Mouse (Mus musculus) stomach, embryonic 14.5 days (tissue): Measurements from ENCODE around the gene Maml2. TPM values are rescaled to one million over a fixed set of nuclear protein-coding genes. Genes with fewer than 3 reads are reported as not detected.

ENCODE experiments used
- ATAC-seq: fragments of 200-750 bp; cut with Nextera tagmentation; 2 replicates; pipeline ENCODE4 v1.8.0; 2017; ENCODE audit warnings: low read depth, moderate TSS enrichment; ENCODE audit not compliant: insufficient number of reproducible peaks, insufficient read depth, low FRiP score
- H3K27ac ChIP-seq: fragments of 300-500 bp; sonication (generic); 2 replicates; pipeline ENCODE4 v1.5.1; 2014; ENCODE audit warnings: mild to moderate bottlenecking, low read length, moderate library complexity, mixed read lengths
- H3K27me3 ChIP-seq: fragments of 300-500 bp; sonication (generic); 2 replicates; pipeline ENCODE4 v1.6.1; 2014; ENCODE audit warnings: low read length, control low read depth, mixed read lengths; ENCODE audit not compliant: control insufficient read depth, insufficient read depth
- H3K36me3 ChIP-seq: fragments of 300-500 bp; sonication (generic); 2 replicates; pipeline ENCODE4 v1.6.1; 2014; ENCODE audit warnings: mild to moderate bottlenecking, control low read depth, low read length, moderate library complexity, mixed read lengths; ENCODE audit not compliant: control insufficient read depth, insufficient read depth
- H3K4me1 ChIP-seq: fragments of 300-500 bp; sonication (generic); 2 replicates; pipeline ENCODE4 v1.6.1; 2014; ENCODE audit warnings: low read length, control low read depth, mixed read lengths; ENCODE audit not compliant: control insufficient read depth, insufficient read depth
- H3K4me2 ChIP-seq: fragments of 300-500 bp; sonication (generic); replicated peaks from 2 replicates; pipeline ENCODE4 v1.6.1; 2014; ENCODE audit warnings: low read depth, low read length, control low read depth
- H3K4me3 ChIP-seq: fragments of 300-500 bp; sonication (generic); 2 replicates; pipeline ENCODE4 v1.5.1; 2014; ENCODE audit warnings: low read depth, low read length, control low read depth
- H3K9ac ChIP-seq: fragments of 300-500 bp; sonication (generic); replicated peaks from 2 replicates; pipeline ENCODE4 v1.6.1; 2014; ENCODE audit warnings: low read depth, mild to moderate bottlenecking, control low read depth, low read length, moderate library complexity, mixed read lengths
- H3K9me3 ChIP-seq: fragments of 300-500 bp; sonication (generic); 2 replicates; pipeline ENCODE4 v1.6.1; 2016; ENCODE audit warnings: low read depth, low read length, control low read depth; ENCODE audit not compliant: control insufficient read depth
- WGBS: fragments of 180-500 bp; shearing (Covaris S2); extraction: QIAGEN DNeasy Blood & Tissue Kit; methylation state at CpG from one replicate; pipeline ENCODE4 v1.1.7; 2014; 5-methylcytosine and 5-hydroxymethylcytosine counted together
- polyA plus RNA-seq: library from polyadenylated mRNA; unstranded; fragments of >200 nt; fragmentation: Nextera tagmentation; extraction: Ambion mirVana; gene quantifications from 2 replicates; pipeline ENCODE4 v1.2.1, GENCODE M21; 2014

Gene Maml2
- polyA plus RNA-seq, 1 experiment from 2014 or later: 12.7 TPM

GRCm38 (mm10) chr9:13572847-13573246 lies 275.1 kb downstream of the Maml2 start:
- no peak overlapping the region for H3K27ac ChIP-seq
- WGBS: 94% methylated on average over 3 of the region's 3 CpGs
- no peak overlapping the region for H3K9ac ChIP-seq
- H3K4me1 ChIP-seq: no peaks in the 10 kb centered on the region
- no peak for ATAC-seq
- H3K4me2 ChIP-seq: no peak overlapping the region
- H3K27me3 ChIP-seq: no peaks in the 10 kb centered on the region
- no peaks in the 10 kb centered on the region for H3K36me3 ChIP-seq
- no peak overlapping the region for H3K4me3 ChIP-seq
- no peaks in the 10 kb centered on the region for H3K9me3 ChIP-seq

GRCm38 (mm10) chr9:13574059-13574458 lies 276.3 kb downstream of the Maml2 start:
- no peak overlapping the region for H3K27ac ChIP-seq
- H3K4me2 ChIP-seq: no peak overlapping the region
- H3K27me3 ChIP-seq: no peaks in the 10 kb centered on the region
- ATAC-seq: no peak
- no peaks in the 10 kb centered on the region for H3K4me1 ChIP-seq
- H3K9me3 ChIP-seq: no peaks in the 10 kb centered on the region
- WGBS: 68% methylated on average over 5 of the region's 5 CpGs
- no peak overlapping the region for H3K9ac ChIP-seq
- no peaks in the 10 kb centered on the region for H3K36me3 ChIP-seq
- no peak overlapping the region for H3K4me3 ChIP-seq

DNA sequence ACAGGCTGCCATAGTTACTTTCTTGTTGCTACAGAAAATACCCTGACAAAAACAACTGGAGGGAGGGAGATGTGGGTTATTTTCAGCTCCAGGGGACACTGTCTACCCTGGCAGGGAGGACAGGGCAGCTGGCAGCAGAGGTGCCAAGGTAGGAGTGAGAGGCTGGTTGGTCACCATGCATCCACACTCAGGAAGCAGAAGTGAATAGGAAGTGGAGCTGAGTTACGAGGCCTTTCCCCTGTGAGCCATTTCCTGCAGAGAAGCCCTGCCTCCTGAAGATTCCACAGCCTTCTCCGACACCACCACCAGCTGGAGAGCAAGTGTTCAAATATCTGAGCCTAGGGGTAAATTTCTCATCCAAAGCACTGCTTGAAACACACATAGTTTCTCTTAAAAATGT lies 277.2 kb downstream of the Maml2 start:
- Histone ChIP-seq H3K27ac (0 out of 2 replicates have a peak overlapping the region, but pooled peaks have one; percentile 3), H3K36me3 (no peaks in the 10 kb centered on the region), H3K4me1 (no peaks in the 10 kb centered on the region), H3K4me3 (no peak overlapping the region), H3K4me2 (no peak overlapping the region), H3K9me3 (no peaks in the 10 kb centered on the region), H3K27me3 (no peaks in the 10 kb centered on the region), H3K9ac (no peak overlapping the region)
- no peak for ATAC-seq
- 62% methylated on average over 2 of the region's 2 CpGs for whole genome bisulfite sequencing

- Histone ChIP-seq H3K9ac (no peak overlapping the region), H3K27me3 (no peaks in the 10 kb centered on the region), H3K36me3 (no peaks in the 10 kb centered on the region), H3K4me3 (no peak overlapping the region), H3K4me1 (no peaks in the 10 kb centered on the region), H3K27ac (no peak overlapping the region), H3K4me2 (no peak overlapping the region), H3K9me3 (no peaks in the 10 kb centered on the region)
- no peak for ATAC-seq
- 77% methylated on average over 1 of the region's 1 CpGs for WGBS
Measured at GRCm38 (mm10) chr9:13577150-13577549, 279.4 kb downstream of the Maml2 start.

GRCm38 (mm10) chr9:13581184-13581583 lies 283.4 kb downstream of the Maml2 start:
- H3K36me3 ChIP-seq: no peaks in the 10 kb centered on the region
- H3K9me3 ChIP-seq: no peaks in the 10 kb centered on the region
- no peak for ATAC-seq
- H3K4me2 ChIP-seq: no peak overlapping the region
- H3K4me1 ChIP-seq: peaks cover 5% of the 10 kb centered on the region; the same call in 1 of the 2 replicates
- H3K27ac ChIP-seq: no peak overlapping the region
- H3K9ac ChIP-seq: no peak overlapping the region
- no peaks in the 10 kb centered on the region for H3K27me3 ChIP-seq
- 69% methylated on average over 5 of the region's 5 CpGs for WGBS
- H3K4me3 ChIP-seq: no peak overlapping the region

GRCm38 (mm10) chr9:13583952-13584351 lies 286.2 kb downstream of the Maml2 start:
- no peak overlapping the region for H3K4me2 ChIP-seq
- WGBS: 26% methylated on average over 5 of the region's 5 CpGs
- no peaks in the 10 kb centered on the region for H3K36me3 ChIP-seq
- no peak overlapping the region for H3K9ac ChIP-seq
- peaks cover 12% of the 10 kb centered on the region; the same call in 1 of the 2 replicates for H3K4me1 ChIP-seq
- H3K9me3 ChIP-seq: no peaks in the 10 kb centered on the region
- H3K27me3 ChIP-seq: no peaks in the 10 kb centered on the region
- H3K27ac ChIP-seq: no peak overlapping the region
- no peak for ATAC-seq
- no peak overlapping the region for H3K4me3 ChIP-seq

GRCm38 (mm10) chr9:13584435-13584834 lies 286.7 kb downstream of the Maml2 start:
- no peak overlapping the region for H3K4me3 ChIP-seq
- no peak overlapping the region for H3K27ac ChIP-seq
- WGBS: 47% methylated on average over 3 of the region's 3 CpGs
- H3K27me3 ChIP-seq: no peaks in the 10 kb centered on the region
- no peaks in the 10 kb centered on the region for H3K9me3 ChIP-seq
- ATAC-seq: no peak
- no peak overlapping the region for H3K9ac ChIP-seq
- H3K4me2 ChIP-seq: no peak overlapping the region
- peaks cover 12% of the 10 kb centered on the region; the same call in 1 of the 2 replicates for H3K4me1 ChIP-seq
- no peaks in the 10 kb centered on the region for H3K36me3 ChIP-seq

- Histone ChIP-seq H3K4me3 (no peak overlapping the region), H3K4me1 (peaks cover 12% of the 10 kb centered on the region; the same call in 1 of the 2 replicates), H3K9me3 (no peaks in the 10 kb centered on the region), H3K27ac (peak overlapping the region; percentile 30; the same call in 1 of the 2 replicates), H3K36me3 (no peaks in the 10 kb centered on the region), H3K27me3 (no peaks in the 10 kb centered on the region), H3K4me2 (no peak overlapping the region), H3K9ac (no peak overlapping the region)
- 45% methylated on average over 9 of the region's 9 CpGs for WGBS
- peak; percentile 57; the same call in 1 of the 2 replicates for ATAC-seq
Measured at GRCm38 (mm10) chr9:13587085-13587933, 289.6 kb downstream of the Maml2 start.
